Mouse (Mus musculus) bone marrow macrophage, adult 2 months (primary cell): ENCODE data around the gene Chst11. TPM values are rescaled to one million over a fixed set of nuclear protein-coding genes. Genes with fewer than 3 reads are reported as not detected.

ENCODE experiments used
- H3K27ac ChIP-seq: 2 replicates; pipeline ENCODE4 v1.5.1; 2012; ENCODE audit warnings: low read depth, low read length; ENCODE audit not compliant: insufficient read depth
- H3K4me1 ChIP-seq: 2 replicates; pipeline ENCODE4 v1.6.1; 2012; ENCODE audit warnings: low read length; ENCODE audit not compliant: control insufficient read depth, insufficient read depth
- H3K4me3 ChIP-seq: 2 replicates; pipeline ENCODE4 v1.5.1; 2012; ENCODE audit warnings: mild to moderate bottlenecking, low read length, moderate library complexity; ENCODE audit not compliant: insufficient read depth
- CTCF ChIP-seq: IDR thresholded peaks from 2 replicates; pipeline ENCODE4 v1.5.1; 2012; ENCODE audit warnings: low read depth, mild to moderate bottlenecking, low read length, moderate library complexity
- POLR2A ChIP-seq: IDR thresholded peaks from 2 replicates; pipeline ENCODE4 v1.6.1; 2012; ENCODE audit warnings: mild to moderate bottlenecking, low read depth, low read length, borderline replicate concordance
- polyA plus RNA-seq: library from polyadenylated mRNA; stranded (reverse); fragments of >200 nt; gene quantifications from 2 replicates; pipeline ENCODE4 v1.2.4, GENCODE M21; 2012; ENCODE audit not compliant: missing spikeins, insufficient read depth, insufficient read length

Gene Chst11
- 0.43 and 0.88 TPM in 2 replicates for polyA plus RNA-seq

- no peak for TF ChIP-seq CTCF
- TF ChIP-seq POLR2A = no peak
- Histone ChIP-seq H3K4me3 (peak within 1 kb of the TSS; percentile 56), H3K27ac (no peak within 1 kb of the TSS), H3K4me1 (peaks cover 4% of the 10 kb centered on the region; the same call in 1 of the 2 replicates)
Observed at GRCm38 (mm10) chr10:82984950-82985699, at the start of gene Chst11. Gene Chst11 (plus strand): TSS chr10:82985498.

GRCm38 (mm10) chr10:82935774-82936173 is 49.5 kb upstream of the Chst11 start:
- H3K4me1 ChIP-seq = peaks cover 10% of the 10 kb centered on the region
- no peak for TF ChIP-seq CTCF
- no peak for TF ChIP-seq POLR2A
- H3K4me3 ChIP-seq = no peak overlapping the region
- H3K27ac ChIP-seq = no peak overlapping the region

GRCm38 (mm10) chr10:82953415-82953814 is 31.9 kb upstream of the Chst11 start:
- no peak overlapping the region for H3K4me3 ChIP-seq
- no peak overlapping the region for H3K27ac ChIP-seq
- peaks cover 11% of the 10 kb centered on the region for H3K4me1 ChIP-seq
- TF ChIP-seq POLR2A (no peak), CTCF (no peak)

GRCm38 (mm10) chr10:82955117-82955516 is 30.2 kb upstream of the Chst11 start:
- TF ChIP-seq POLR2A (no peak), CTCF (no peak)
- Histone ChIP-seq H3K27ac (no peak overlapping the region), H3K4me1 (peaks cover 19% of the 10 kb centered on the region), H3K4me3 (no peak overlapping the region)

- H3K27ac ChIP-seq = no peak overlapping the region
- TF ChIP-seq CTCF (no peak), POLR2A (no peak)
- H3K4me1 ChIP-seq = peaks cover 25% of the 10 kb centered on the region
- H3K4me3 ChIP-seq = no peak overlapping the region
Observed at GRCm38 (mm10) chr10:82958218-82958761, 27.0 kb upstream of the Chst11 start.

- Histone ChIP-seq H3K27ac (no peak overlapping the region), H3K4me1 (peaks cover 23% of the 10 kb centered on the region), H3K4me3 (no peak overlapping the region)
- TF ChIP-seq POLR2A (no peak), CTCF (no peak)
Observed at GRCm38 (mm10) chr10:82959316-82959715, 26.0 kb upstream of the Chst11 start.

GRCm38 (mm10) chr10:82961302-82961701 is 24.0 kb upstream of the Chst11 start:
- Histone ChIP-seq H3K4me1 (peaks cover 23% of the 10 kb centered on the region), H3K27ac (no peak overlapping the region), H3K4me3 (no peak overlapping the region)
- TF ChIP-seq CTCF (no peak), POLR2A (no peak)

GRCm38 (mm10) chr10:82962018-82962417 is 23.3 kb upstream of the Chst11 start:
- no peak overlapping the region for H3K27ac ChIP-seq
- peaks cover 23% of the 10 kb centered on the region for H3K4me1 ChIP-seq
- TF ChIP-seq POLR2A (no peak), CTCF (no peak)
- H3K4me3 ChIP-seq = no peak overlapping the region

GRCm38 (mm10) chr10:82962472-82963020 is 22.8 kb upstream of the Chst11 start:
- no peak for TF ChIP-seq POLR2A
- TF ChIP-seq CTCF = no peak
- no peak overlapping the region for H3K27ac ChIP-seq
- no peak overlapping the region for H3K4me3 ChIP-seq
- peaks cover 23% of the 10 kb centered on the region for H3K4me1 ChIP-seq

- Histone ChIP-seq H3K27ac (no peak overlapping the region), H3K4me3 (no peak overlapping the region), H3K4me1 (peaks cover 12% of the 10 kb centered on the region)
- TF ChIP-seq POLR2A = no peak
- no peak for TF ChIP-seq CTCF
Observed at GRCm38 (mm10) chr10:82964491-82964890, 20.8 kb upstream of the Chst11 start.
